Mouse (Mus musculus) thymus, adult 18-20 months (tissue): ENCODE data around the gene Srgap1.

Source experiments
- DNase-seq, 2 experiments: peaks; one replicate each; pipeline ENCODE4 v3.0.0; 2022; ENCODE audit warnings: mixed read lengths in 2 of 2

Srgap1 gene

DNA sequence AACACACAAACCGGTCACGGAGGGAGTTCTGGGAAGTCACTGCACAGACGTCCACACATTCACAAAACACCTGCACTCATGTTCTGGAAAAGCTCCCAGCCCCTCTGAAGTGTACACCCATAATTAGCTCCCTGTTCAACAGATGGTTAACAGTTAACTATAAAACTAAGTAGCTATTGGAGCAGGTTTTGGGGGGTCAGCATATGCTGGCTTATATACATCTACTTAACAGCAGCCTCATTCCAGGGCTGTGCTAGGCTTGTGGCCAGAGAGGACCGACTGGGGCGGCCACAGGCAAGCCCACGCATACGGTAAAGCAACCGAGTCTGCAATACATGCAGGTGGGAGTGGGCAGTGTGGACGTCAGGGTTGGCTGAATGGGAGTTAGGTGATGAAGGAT, 169.2 kb downstream of the Srgap1 start:
- DNase-seq: no peak

DNA sequence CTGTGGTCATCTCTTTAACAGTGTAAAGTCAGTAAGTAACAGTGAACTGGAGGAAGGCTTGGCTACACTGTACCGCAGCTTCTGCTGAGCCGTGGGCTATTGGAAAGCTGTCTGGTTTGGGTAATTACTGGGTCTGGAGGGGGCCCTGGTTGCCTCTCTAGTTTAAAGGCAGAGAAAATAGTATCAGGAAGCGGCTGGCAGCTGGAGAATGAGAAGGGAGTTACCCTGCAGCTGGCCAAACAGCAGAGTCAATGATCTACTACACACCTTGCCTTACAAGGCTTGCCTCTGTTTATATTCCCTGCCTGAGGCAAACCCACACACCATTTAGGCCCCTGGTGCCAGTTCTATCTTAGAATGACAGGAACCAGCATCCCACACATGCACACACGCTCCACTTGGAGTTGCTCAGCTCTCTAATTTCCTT, 174.0 kb downstream of the Srgap1 start:
- DNase-seq: no peak

DNA sequence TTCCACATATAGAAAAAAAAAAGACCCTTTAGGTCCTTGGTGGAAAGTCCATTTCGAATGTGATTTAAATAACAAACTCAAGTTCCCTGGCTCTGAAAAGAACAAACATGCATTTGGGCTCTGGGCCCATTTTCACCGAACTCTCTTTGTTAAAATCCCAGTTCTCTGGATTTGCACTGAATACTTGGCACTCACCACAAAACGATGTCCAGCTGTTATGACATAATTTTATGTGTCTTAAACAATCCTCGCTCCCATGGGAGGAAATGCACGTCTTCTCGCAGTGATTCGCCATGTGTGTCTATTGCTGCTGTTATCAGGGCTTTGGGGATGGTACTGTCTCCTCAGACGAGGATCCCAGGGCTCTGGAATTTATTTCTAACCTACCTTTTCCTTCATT, 177.2 kb downstream of the Srgap1 start:
- DNase-seq: no peak

DNA sequence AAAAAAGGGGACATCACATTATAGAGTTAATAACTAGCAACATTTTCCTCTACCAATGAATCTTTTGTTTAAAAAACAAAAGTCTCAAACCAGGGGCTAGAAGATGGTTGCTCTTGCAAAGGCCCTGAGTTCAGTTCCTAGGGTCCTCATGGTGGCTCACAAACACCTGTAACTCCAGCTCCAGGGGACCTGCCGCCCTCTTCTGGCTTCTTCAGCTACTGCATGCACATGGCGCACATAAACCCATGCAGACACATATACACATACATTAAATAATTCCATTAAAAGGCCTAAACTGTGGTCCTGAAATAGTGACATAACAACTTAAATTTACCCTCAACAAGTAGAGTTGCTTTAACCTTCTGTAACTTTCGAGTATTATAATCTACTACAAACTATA, 178.9 kb downstream of the Srgap1 start:
- no peak for DNase-seq

DNA sequence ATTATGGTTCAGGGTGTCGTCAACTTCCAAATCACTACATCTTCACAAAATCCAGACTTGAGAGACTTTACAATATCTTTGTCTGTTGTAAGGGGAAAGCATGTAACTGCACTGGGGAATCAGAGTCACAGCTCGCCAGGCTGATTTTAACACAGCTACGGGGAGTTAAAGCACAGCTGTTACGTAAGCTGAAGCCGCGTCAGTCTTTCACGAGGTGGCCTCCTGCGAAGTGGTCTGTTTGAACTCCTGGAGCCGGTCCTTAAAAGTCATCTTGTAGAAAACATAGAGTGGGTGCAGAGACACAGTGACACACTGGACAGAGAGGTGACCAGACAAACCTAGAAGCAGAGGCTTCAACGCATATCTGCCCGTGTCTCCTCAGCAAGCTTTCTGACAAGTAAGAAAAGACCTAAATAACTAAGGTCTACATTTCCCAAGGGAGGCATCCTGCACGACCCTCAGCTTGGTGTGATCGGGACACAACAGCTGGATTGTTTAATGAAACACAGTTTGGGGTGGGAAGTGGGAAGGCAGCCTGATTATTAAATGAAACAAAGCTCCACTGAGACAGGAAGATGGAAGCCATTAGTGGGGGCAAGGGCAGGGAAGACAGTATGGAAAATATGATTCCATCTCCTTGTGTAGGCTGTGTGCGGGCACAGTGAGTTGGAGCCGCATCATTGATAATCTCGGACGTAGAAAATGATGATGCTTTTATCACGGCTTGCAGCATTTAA, 181.4 kb downstream of the Srgap1 start:
- DNase-seq: no peak

DNA sequence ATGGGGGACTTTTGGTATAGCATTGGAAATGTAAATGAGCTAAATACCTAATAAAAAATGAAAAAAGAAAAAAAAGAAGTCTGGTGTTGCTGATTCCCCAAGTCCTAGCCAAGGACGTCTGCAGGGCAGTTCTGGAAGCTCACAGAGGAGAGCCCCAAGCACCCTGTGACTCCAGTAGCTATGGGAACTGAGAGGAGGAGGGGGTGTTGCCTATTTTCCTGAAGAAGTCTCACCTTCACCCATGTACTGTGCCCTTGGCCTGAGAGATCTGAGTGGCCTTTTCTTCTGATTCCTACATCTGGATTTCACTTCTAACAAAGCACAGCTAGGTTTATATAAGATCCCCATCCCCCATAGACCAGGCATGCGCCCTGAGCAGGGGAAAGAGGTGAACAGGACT, 186.2 kb downstream of the Srgap1 start:
- DNase-seq: no peak

DNA sequence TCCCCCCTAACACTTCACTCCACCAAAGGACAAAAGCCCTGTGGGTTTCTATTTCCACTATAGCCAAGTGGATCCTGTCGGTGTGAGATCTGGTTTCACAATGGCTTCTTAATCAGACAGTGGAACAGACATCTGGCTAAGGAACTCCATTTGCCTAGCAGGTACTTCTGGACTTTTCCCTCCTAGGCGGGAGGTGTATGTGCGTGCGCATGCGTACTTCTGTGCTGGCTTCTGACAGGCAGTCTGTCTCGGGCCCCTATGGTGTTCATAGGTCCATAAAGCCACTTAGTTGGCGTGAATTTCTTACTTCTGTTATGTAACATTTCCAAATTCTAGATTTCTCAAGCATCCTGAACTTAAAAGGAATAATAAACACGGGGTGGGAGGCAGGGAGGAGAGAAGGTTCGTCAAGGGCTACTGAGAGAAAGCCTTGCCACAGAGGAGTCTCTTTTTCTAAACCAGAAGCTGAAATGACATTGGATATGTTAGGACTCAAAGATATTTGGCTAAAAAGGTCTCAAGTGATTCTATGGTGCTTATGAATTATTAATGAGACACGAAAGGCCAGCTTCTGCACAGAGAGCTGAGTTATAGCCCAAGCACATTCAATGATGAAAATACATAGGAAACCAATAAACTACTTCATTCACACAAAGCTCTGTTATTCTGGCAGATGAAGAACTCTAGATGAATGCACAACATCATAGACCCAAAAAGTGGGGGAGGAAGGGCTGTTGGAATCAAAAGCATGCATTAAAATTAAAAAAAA, 187.1 kb downstream of the Srgap1 start:
- DNase-seq: no peak

DNA sequence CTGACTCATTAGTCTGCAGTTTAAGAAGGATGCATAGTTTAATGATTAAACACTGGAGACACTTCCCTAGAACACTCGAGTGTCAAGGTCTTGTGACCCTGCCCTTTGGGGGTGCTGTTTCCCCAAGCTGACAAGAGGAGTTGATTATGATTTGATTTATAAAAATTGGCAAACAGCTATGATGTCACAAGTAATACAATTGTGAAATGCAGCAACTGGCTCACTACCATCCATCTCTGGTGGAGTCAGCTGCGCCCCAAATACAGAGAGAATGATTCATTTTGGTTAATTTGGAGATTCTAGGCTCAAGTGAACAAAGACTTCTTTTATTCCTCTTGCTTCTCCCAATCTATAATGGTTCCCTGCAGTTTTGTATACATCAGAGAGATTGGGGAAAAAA, 188.2 kb downstream of the Srgap1 start:
- DNase-seq: no peak

DNA sequence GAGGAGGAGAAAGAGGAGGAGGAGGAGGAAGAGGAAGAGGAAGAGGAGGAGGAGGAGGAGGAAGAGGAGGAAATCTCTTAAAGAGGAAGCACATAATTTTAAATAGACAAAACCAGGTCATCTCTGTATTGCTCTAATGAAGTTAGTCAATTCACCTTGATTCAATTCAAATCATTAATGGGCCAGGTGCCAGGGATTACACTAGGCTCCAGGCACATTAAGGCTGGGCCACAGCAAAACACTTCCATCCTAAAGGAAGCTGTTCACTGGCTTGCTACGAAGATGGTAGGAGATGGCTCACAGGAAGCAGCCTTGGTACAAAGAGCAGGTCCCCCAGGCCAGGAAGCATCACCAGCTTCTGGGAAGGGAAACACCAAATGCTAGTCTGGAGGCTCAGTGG, 189.0 kb downstream of the Srgap1 start:
- no peak for DNase-seq

DNA sequence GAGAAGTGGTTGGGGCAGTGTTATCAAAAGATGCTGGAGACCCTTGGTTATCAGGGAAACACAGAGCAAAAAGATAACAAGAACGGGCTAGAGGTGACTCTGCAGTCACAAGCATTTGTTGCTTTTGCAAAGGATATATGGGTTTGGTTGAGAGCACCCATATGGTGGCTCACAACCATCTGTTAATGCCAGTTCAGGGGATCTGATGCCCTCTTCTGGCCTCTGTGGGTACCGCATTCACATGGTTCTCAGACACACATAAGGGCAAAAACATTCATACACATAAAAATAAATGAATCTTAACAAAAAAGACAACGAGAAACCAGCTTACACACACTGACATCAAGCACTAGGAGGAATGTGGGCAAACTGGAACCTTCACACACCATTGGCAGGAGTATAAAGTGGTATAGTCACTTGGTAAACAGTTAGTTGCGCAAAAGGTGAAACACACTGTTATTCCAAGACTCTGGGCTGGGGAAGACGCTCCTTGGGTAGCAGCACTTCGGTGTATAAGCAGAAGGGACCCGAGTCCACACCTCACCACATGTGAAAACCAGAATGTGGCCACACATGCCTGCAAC, 191.2 kb downstream of the Srgap1 start:
- DNase-seq: no peak

DNA sequence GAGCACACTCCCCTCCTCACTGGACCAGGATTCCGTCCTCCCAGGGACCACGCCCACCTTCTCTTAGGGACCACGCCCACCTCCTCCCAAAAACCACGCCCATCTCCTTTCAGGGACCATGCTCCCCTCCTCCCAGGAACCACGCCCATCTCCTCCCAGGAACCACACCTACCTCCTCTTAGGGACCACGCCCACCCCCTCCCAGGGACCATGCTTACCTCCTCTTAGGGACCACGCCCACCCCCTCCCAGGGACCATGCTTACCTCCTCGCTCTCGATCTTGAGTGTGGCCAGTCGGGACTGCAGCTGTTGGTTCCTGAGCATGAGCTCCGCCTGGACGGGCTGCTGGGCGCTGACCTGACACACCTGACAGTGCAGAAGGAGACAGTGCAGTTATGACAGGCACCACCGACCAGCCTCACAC, 193.7 kb downstream of the Srgap1 start:
- no peak for DNase-seq

DNA sequence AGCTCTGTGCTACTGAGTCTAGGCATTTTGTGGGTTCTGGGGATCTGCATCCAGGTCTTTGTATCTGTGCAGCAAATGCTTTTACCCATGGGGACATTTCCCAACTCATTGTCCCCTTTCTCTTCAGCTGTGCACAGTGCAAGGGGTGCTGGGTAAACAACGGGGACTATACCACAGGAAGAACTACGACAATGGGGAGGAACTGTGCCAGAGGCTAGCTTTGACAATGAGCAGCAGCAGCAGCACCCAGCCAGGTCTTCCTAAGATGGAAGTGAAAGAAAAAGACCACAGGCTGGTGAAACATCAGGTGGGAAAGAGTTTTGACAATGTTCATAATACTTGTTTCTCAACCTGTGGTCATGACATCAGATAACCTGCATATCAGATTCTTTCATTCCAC, 197.6 kb downstream of the Srgap1 start:
- no peak for DNase-seq

DNA sequence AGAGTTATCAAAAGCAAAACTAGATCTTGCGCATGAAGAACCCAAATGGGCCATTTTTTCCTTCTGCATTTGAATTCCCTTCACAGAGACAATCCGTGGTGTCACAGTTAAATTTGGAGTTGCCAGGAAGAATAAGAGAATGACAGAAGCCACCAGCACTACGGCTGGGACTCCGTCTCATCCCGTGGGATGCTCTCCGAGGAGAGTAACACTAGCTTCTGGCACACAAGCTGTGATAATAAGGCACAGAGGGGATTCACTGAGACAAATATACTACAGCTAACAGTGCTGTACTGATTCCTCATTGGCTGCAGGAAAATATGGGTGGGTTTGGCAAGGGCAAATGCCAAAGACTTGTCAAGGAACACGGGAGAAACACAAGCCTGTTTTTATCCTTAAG, 201.4 kb downstream of the Srgap1 start:
- no peak for DNase-seq

DNA sequence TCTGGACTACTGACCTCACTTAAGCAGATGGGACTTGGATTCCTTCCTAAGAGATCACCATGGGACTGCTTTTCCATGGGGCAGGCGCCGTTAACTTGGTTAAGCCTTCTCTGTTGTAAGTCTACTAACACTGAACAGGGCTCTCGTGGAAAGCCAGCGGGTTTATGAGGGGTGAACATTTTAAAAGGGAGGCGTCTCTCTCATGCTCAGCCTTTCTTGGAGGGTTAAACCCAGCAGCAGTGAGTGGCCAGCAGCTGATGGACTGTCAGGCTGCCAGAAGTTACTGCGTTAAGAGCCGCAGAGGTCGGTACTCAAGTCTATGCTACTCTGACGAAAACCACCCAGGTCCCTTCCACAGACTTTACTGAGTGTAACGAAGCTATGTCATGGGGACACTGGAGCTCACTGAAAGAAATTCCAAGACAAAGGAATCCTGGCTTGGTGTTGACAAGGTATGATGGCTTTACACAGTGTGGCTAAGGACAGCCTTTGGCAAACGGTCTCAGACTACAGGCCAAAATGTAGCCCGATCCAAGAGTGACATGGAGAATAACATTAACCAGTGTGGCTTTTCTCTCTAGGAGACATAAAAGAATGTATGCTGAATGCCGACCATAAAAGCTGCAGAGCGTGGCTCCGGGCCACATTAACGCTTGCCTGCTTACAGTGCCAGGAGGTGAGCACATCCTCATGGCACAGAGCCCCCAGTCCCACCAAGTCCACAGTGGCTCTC, 209.8 kb downstream of the Srgap1 start:
- no peak for DNase-seq

DNA sequence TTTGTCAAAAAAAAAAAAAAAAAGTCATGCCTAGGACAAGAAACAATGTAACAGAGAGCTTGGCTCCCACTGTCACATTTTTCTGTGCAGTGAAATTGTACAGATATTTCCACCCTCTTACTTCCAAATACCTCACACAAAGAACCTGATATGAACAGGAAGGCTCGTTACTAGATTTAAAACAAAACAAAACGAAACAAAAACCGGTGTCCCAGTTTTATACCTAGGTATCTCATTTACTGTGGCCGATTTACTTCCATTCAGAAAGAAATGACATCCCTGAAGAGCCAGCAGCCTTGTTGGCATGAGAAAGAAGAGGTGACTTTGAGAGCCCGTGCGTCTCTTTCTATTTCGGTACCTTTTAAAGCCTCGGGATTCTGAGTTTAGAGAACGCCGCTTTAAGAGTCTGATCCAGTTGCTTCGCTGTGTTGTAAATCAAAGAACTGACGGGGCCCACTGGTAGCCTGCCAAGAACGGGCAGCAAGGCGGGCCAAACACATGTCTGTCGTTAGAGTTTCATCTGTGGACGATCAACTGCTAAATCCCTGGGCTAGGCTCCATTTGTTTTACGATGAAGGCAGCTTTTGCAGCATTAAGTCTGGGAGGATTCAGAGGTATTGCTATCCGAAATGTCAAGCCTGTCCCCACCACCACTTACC, 210.5 kb downstream of the Srgap1 start:
- DNase-seq: no peak

DNA sequence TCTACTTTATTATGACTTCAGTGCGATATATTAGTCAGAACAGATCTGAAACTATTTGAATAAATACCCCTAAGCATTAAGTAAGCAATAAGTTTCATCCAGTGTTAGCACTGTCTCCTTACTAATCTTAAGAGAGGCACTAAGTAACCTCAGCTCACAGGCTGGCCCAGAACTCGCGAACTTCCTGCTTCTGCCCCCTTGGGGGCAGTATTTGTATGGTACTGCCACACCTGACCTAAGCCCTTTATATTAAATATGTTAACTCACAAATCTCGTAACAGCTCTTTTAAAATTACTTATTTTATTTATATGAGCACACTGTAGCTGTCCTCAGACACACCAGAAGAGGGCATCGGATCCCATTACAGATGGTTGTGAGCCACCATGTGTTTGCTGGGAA, 213.7 kb downstream of the Srgap1 start:
- DNase-seq: no peak

DNA sequence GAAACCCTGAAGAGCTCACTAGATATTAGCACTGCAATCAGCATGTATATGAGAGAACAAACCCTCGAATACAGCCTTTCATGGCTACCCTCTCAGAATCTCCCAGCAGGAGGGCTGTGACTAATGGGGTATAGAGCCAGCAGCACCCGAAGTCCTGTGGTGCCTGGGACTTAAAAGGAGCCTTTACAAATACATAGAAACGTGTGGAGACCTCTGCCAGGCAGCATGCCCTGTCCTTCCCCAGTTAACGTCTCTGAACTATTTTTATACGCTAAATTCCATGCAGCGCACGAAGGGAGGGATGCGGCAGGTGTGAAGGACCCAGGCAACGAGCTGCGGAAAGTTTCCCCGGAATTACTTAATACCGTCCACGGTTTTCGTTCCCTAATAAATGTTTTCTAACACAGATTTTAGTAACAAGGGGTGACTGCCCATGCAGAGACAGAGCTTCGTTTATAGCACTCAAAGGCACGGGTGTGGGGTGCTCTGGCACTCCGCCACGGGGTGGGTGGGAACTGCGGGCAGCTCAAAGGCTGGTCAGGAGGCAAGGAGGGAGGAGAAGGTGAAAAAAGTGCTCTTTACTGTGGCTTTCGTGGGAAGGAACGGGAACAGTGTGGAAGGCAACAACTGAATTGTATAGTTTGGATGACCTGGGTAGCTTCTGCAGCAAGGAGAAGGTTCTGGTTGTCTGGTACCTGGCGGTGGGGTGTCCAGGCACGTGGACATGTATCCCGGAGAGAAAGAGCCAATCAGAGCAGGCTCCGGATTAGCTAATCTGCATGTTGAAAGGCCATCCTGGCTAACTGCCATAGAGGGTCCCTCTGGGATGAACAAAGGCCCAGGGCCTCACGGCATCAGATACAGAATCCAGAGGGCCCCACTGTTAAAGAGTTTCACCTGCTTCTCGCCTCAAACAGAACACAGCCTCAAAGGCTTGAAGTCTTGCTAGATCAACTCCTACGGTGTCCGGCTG, 216.5 kb downstream of the Srgap1 start:
- DNase-seq: no peak

DNA sequence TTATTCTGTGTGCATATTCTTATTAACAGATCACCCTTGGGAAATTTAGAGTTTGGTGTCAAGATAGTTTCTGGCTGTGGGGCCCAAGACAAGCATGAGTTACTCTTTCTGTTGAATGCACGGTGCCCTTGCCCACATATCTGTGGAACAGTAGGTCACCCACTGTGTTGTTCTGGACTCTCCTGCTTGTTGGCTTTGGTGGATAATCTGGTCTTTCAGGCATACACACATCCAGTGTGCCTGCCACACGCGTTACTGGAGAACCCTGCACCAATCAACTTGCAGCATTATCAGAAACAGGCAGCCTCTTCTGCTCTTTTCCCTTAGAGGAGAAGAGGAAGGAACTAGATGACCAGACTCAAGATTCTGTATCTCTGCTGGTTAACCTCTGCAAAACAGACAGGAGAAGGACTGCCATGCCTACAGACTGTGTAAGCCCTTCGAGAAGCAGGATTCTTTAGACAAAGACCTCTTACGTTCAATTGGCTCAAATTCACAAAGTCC, 217.3 kb downstream of the Srgap1 start:
- DNase-seq: no peak

DNA sequence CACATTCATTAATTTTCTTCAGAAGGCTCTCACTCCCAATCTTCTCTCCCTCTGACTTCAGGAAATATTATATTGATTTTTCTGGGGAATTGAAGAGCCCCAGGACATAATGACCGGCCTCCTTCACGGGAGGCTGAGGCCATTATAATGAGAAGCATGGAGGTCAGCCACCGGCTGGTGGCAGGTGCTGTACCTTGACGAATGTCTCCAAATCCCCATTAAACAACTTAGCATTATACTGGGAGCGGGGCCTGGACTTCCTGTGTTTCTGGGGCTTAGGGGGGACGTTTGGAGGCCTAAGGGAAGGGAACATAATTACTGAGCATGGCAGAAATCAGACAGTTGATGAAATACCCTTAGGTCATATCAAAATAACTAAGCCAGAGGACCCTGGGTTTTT, 218.1 kb downstream of the Srgap1 start:
- DNase-seq: no peak

DNA sequence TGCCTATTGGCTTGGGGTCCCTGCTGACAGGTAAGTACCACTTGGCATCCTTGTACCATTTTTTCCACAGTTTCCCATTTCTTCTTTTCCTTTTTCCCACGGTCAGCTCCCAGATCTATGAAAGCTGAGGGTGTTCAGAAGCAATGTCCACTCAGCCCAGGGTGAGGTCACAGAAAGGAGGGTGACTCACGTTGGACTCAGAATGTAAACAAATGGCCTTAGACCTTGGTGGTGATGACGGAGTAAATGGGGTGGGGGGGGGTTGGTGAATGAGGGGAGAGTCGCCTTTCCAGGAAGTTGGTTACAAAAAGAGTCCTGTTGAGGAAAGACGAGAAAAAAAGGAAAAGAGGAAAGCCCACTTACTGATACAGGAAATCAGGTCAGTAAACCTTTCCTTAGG, 224.4 kb downstream of the Srgap1 start:
- DNase-seq: no peak

DNA sequence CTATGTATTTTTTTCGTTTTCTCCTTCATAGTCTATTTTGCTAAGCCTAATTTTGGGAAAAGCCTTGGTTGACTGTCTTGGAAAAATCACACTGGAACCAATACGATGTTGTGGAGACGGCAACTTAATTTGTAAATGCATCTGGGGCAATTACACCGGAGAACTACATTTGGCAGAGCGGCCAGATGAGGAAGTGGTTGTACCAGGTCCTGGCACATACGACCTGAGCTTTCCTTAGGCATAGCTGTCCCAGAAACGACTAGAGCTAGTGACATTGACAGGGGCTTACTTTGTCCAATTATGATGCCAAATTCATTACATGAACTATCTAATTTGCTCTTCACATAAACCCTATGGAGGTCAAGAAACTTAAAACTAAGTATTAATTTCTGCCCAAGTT, 226.3 kb downstream of the Srgap1 start:
- no peak for DNase-seq
